Comparison of ENCODE assay signal across 19 mouse cellular contexts in genomic region chr17:23680336-23680735, GRCm38 (mm10). TPM values are rescaled to one million over a fixed set of nuclear protein-coding genes. Genes with fewer than 3 reads are reported as not detected.
DNase-seq lines count a peak whose midpoint lies in the region; ATAC-seq and TF ChIP-seq lines count a peak whose summit lies in the region.
"Had no signal": no experiment of that assay in that cellular context is flagged by ENCODE, and none has a peak within 500 bp of the region (broad histone marks: within the 10 kb centered on the region; RNA-seq: fewer than 3 reads in every experiment).

No protein-coding gene starts in this region.

- WGBS in heart, embryonic 10.5 days: 65% methylated on average over 9 of the region's 9 CpGs
- WGBS in lung, embryonic 14.5 days: 48% methylated on average over 9 of the region's 9 CpGs
- 74% methylated on average over 9 of the region's 9 CpGs for WGBS in embryonic facial prominence, embryonic 10.5 days
- WGBS in limb, embryonic 13.5 days: 72% methylated on average over 9 of the region's 9 CpGs
- 81% methylated on average over 9 of the region's 9 CpGs for WGBS in forebrain, embryonic 12.5 days
- 49% methylated on average over 9 of the region's 9 CpGs for WGBS in liver, embryonic 11.5 days

- ATAC-seq in lung, embryonic 14.5 days (ENCODE audit: insufficient read depth): no peak
- no peak for ATAC-seq in limb, embryonic 13.5 days (ENCODE audit: low FRiP score, low read depth)
- ATAC-seq in forebrain, embryonic 12.5 days (ENCODE audit: low FRiP score): no peak
- ATAC-seq in liver, embryonic 11.5 days (replicated peaks; ENCODE audit: low FRiP score): no peak

- DNase-seq in heart, embryonic 10.5 days (ENCODE audit: low spot score): no peak
- DNase-seq in heart, postnatal 36 days: no peak
- DNase-seq in lung, embryonic 14.5 days: no peak
- DNase-seq in lung, postnatal 4 days: no peak
- DNase-seq in embryonic facial prominence, embryonic 10.5 days (ENCODE audit: low spot score): no peak
- no peak for DNase-seq in liver, embryonic 11.5 days (ENCODE audit: low spot score)
- DNase-seq: cerebellum, adult 2 months; embryo, embryonic 11 days; heart, adult 18-20 months; layer of hippocampus, adult 9-11 months; left cerebral cortex, postnatal 4 days; lung, adult 2 months; right cerebral cortex, adult 18-20 months; thymus, adult 2 months had no signal

- peak overlapping the region; percentile 59 for H3K4me2 ChIP-seq in lung, embryonic 14.5 days
- H3K4me2 ChIP-seq in limb, embryonic 13.5 days (replicated peaks): peak overlapping the region; percentile 58
- no peak overlapping the region for H3K4me2 ChIP-seq in forebrain, embryonic 12.5 days
- no peak overlapping the region for H3K4me2 ChIP-seq in liver, embryonic 11.5 days

- no peak overlapping the region for H3K27ac ChIP-seq in heart, embryonic 10.5 days
- no peak overlapping the region for H3K27ac ChIP-seq in lung, embryonic 14.5 days (ENCODE audit: low read depth)
- H3K27ac ChIP-seq in embryonic facial prominence, embryonic 10.5 days (replicated peaks): peak overlapping the region; percentile 67; the same call in 1 of the 2 replicates
- H3K27ac ChIP-seq in limb, embryonic 13.5 days: no peak overlapping the region
- H3K27ac ChIP-seq in forebrain, embryonic 12.5 days: no peak overlapping the region
- H3K27ac ChIP-seq in liver, embryonic 11.5 days (ENCODE audit: low read depth, low read length): no peak overlapping the region
- H3K27ac ChIP-seq: neural tube, embryonic 15.5 days had no signal

- 0 out of 2 replicates have a peak, but pooled peaks cover 3% of the 10 kb centered on the region for H3K36me3 ChIP-seq in heart, embryonic 10.5 days
- H3K36me3 ChIP-seq in lung, embryonic 14.5 days (ENCODE audit: insufficient read depth): 0 out of 2 replicates have a peak, but pooled peaks cover 3% of the 10 kb centered on the region
- no peaks in the 10 kb centered on the region for H3K36me3 ChIP-seq in embryonic facial prominence, embryonic 10.5 days (replicated peaks)
- H3K36me3 ChIP-seq in limb, embryonic 13.5 days: no peaks in the 10 kb centered on the region
- no peaks in the 10 kb centered on the region for H3K36me3 ChIP-seq in forebrain, embryonic 12.5 days (replicated peaks)
- H3K36me3 ChIP-seq in liver, embryonic 11.5 days (ENCODE audit: control insufficient read depth, insufficient read depth, low read length): no peaks in the 10 kb centered on the region
- H3K36me3 ChIP-seq: neural tube, embryonic 15.5 days had no signal

- TF ChIP-seq CTCF in lung, embryonic 14.5 days (IDR thresholded peaks at IDR 0.05; ENCODE audit: low read depth): no peak

- H3K4me3 ChIP-seq in heart, embryonic 10.5 days: 0 out of 2 replicates have a peak overlapping the region, but pooled peaks have one; percentile 45
- H3K4me3 ChIP-seq in lung, embryonic 14.5 days (ENCODE audit: low read depth, low read length): peak overlapping the region; percentile 38
- H3K4me3 ChIP-seq in embryonic facial prominence, embryonic 10.5 days: peak overlapping the region; percentile 51
- H3K4me3 ChIP-seq in limb, embryonic 13.5 days: peak overlapping the region; percentile 35; the same call in 1 of the 2 replicates
- H3K4me3 ChIP-seq in forebrain, embryonic 12.5 days (replicated peaks): no peak overlapping the region
- H3K4me3 ChIP-seq in liver, embryonic 11.5 days (ENCODE audit: low read depth, low read length): no peak overlapping the region

- peaks cover 45% of the 10 kb centered on the region for H3K4me1 ChIP-seq in heart, embryonic 10.5 days
- peaks cover 3% of the 10 kb centered on the region; the same call in 1 of the 2 replicates for H3K4me1 ChIP-seq in lung, embryonic 14.5 days (ENCODE audit: insufficient read depth)
- peaks cover 69% of the 10 kb centered on the region for H3K4me1 ChIP-seq in embryonic facial prominence, embryonic 10.5 days
- peaks cover 51% of the 10 kb centered on the region for H3K4me1 ChIP-seq in limb, embryonic 13.5 days
- H3K4me1 ChIP-seq in forebrain, embryonic 12.5 days: peaks cover 35% of the 10 kb centered on the region
- H3K4me1 ChIP-seq in liver, embryonic 11.5 days (replicated peaks; ENCODE audit: control insufficient read depth, insufficient read depth, low read length): peaks cover 17% of the 10 kb centered on the region

- intact Hi-C loops in heart, postnatal 36 days (cut with DNase I): loop anchor here (1.0 kb wide), 1 partner anchor 17 kb away; no protein-coding TSS in a partner anchor

- no peaks in the 10 kb centered on the region for H3K9me3 ChIP-seq in heart, embryonic 10.5 days
- no peaks in the 10 kb centered on the region for H3K9me3 ChIP-seq in lung, embryonic 14.5 days (ENCODE audit: low read depth, low read length)
- no peaks in the 10 kb centered on the region for H3K9me3 ChIP-seq in embryonic facial prominence, embryonic 10.5 days
- no peaks in the 10 kb centered on the region for H3K9me3 ChIP-seq in limb, embryonic 13.5 days
- no peaks in the 10 kb centered on the region for H3K9me3 ChIP-seq in forebrain, embryonic 12.5 days
- H3K9me3 ChIP-seq in liver, embryonic 11.5 days (ENCODE audit: control insufficient read depth, low read length): no peaks in the 10 kb centered on the region
- H3K9me3 ChIP-seq: neural tube, embryonic 15.5 days had no signal

- H3K9ac ChIP-seq in lung, embryonic 14.5 days: peak overlapping the region; percentile 38
- no peak overlapping the region for H3K9ac ChIP-seq in limb, embryonic 13.5 days
- H3K9ac ChIP-seq in forebrain, embryonic 12.5 days: no peak overlapping the region
- no peak overlapping the region for H3K9ac ChIP-seq in liver, embryonic 11.5 days (ENCODE audit: low read depth, low read length)
- H3K9ac ChIP-seq: neural tube, embryonic 15.5 days had no signal

- H3K27me3 ChIP-seq in heart, embryonic 10.5 days (ENCODE audit: insufficient read depth, poor library complexity, severe bottlenecking): peaks cover 75% of the 10 kb centered on the region
- peaks cover 58% of the 10 kb centered on the region for H3K27me3 ChIP-seq in lung, embryonic 14.5 days (ENCODE audit: insufficient read depth, low read length)
- H3K27me3 ChIP-seq in embryonic facial prominence, embryonic 10.5 days (replicated peaks; ENCODE audit: low read depth, poor library complexity, severe bottlenecking): peaks cover 98% of the 10 kb centered on the region
- H3K27me3 ChIP-seq in limb, embryonic 13.5 days: peaks cover 79% of the 10 kb centered on the region
- peaks cover 86% of the 10 kb centered on the region for H3K27me3 ChIP-seq in forebrain, embryonic 12.5 days
- H3K27me3 ChIP-seq in liver, embryonic 11.5 days (replicated peaks; ENCODE audit: control insufficient read depth, insufficient read depth, low read length): peaks cover 68% of the 10 kb centered on the region

RNA-seq across cellular contexts. Expression of gene Cldn6, which starts 1.3 kb away (rescaled TPM):
- polyA plus RNA-seq in heart, embryonic 10.5 days (2016; fragmentation: Nextera tagmentation; extraction: Ambion mirVana): 7.0 and 33.4 TPM in 2 replicates
- total RNA-seq in heart, postnatal 36 days (2021): not detected
- polyA plus RNA-seq in lung, embryonic 14.5 days (2014; fragmentation: Nextera tagmentation; extraction: Ambion mirVana): 207 and 219 TPM in 2 replicates
- 77.2 and 81.3 TPM in 2 replicates for polyA plus RNA-seq in embryonic facial prominence, embryonic 10.5 days (2016; fragmentation: Nextera tagmentation; extraction: Ambion mirVana)
- polyA plus RNA-seq in limb, embryonic 13.5 days (2015; fragmentation: Nextera tagmentation; extraction: Ambion mirVana): 16.8 and 19.8 TPM in 2 replicates
- 7.1 and 8.0 TPM in 2 replicates for polyA plus RNA-seq in forebrain, embryonic 12.5 days (2016; fragmentation: Nextera tagmentation; extraction: Ambion mirVana)
- 9.9 and 11.4 TPM in 2 replicates for polyA plus RNA-seq in liver, embryonic 11.5 days (2014; fragmentation: Nextera tagmentation; extraction: Ambion mirVana)
- total RNA-seq: heart, adult 18-20 months; hematopoietic stem cell, adult 5-6 weeks; megakaryocyte-erythroid progenitor cell, adult 5-6 weeks had no signal

RNA-seq across cellular contexts. Expression of gene Tnfrsf12a, which starts 3.1 kb away (rescaled TPM):
- 35.4 and 72.4 TPM in 2 replicates for polyA plus RNA-seq in heart, embryonic 10.5 days (2016; fragmentation: Nextera tagmentation; extraction: Ambion mirVana)
- 100 to 1,000 TPM in 1 of 2 experiments, 10 to 100 TPM in 1; 59.4 to 101 TPM for total RNA-seq in heart, postnatal 36 days (2021)
- 21.6 and 24.0 TPM in 2 replicates for polyA plus RNA-seq in lung, embryonic 14.5 days (2014; fragmentation: Nextera tagmentation; extraction: Ambion mirVana)
- 4.6 and 6.4 TPM in 2 replicates for polyA plus RNA-seq in embryonic facial prominence, embryonic 10.5 days (2016; fragmentation: Nextera tagmentation; extraction: Ambion mirVana)
- polyA plus RNA-seq in limb, embryonic 13.5 days (2015; fragmentation: Nextera tagmentation; extraction: Ambion mirVana): 15.4 and 17.1 TPM in 2 replicates
- 3.6 and 4.2 TPM in 2 replicates for polyA plus RNA-seq in forebrain, embryonic 12.5 days (2016; fragmentation: Nextera tagmentation; extraction: Ambion mirVana)
- 7.9 and 9.5 TPM in 2 replicates for polyA plus RNA-seq in liver, embryonic 11.5 days (2014; fragmentation: Nextera tagmentation; extraction: Ambion mirVana)

RNA-seq across cellular contexts. Expression of gene Cldn9, which starts 3.5 kb away (rescaled TPM):
- 0.76 and 2.4 TPM in 2 replicates for polyA plus RNA-seq in heart, embryonic 10.5 days (2016; fragmentation: Nextera tagmentation; extraction: Ambion mirVana)
- total RNA-seq in heart, postnatal 36 days (2021): not detected
- polyA plus RNA-seq in lung, embryonic 14.5 days (2014; fragmentation: Nextera tagmentation; extraction: Ambion mirVana): 5.1 and 6.2 TPM in 2 replicates
- 10.5 and 13.5 TPM in 2 replicates for polyA plus RNA-seq in embryonic facial prominence, embryonic 10.5 days (2016; fragmentation: Nextera tagmentation; extraction: Ambion mirVana)
- 8.3 and 10.1 TPM in 2 replicates for polyA plus RNA-seq in limb, embryonic 13.5 days (2015; fragmentation: Nextera tagmentation; extraction: Ambion mirVana)
- 6.3 and 8.2 TPM in 2 replicates for polyA plus RNA-seq in forebrain, embryonic 12.5 days (2016; fragmentation: Nextera tagmentation; extraction: Ambion mirVana)
- polyA plus RNA-seq in liver, embryonic 11.5 days (2014; fragmentation: Nextera tagmentation; extraction: Ambion mirVana): 0.49 and 0.56 TPM in 2 replicates
- total RNA-seq: heart, adult 18-20 months; hematopoietic stem cell, adult 5-6 weeks; megakaryocyte-erythroid progenitor cell, adult 5-6 weeks had no signal

RNA-seq across cellular contexts. Expression of gene Thoc6, which starts 6.7 kb away (rescaled TPM):
- polyA plus RNA-seq in heart, embryonic 10.5 days (2016; fragmentation: Nextera tagmentation; extraction: Ambion mirVana): 60.1 and 63.7 TPM in 2 replicates
- 10 to 100 TPM; 11.6 to 11.7 TPM for total RNA-seq in heart, postnatal 36 days (2021)
- polyA plus RNA-seq in lung, embryonic 14.5 days (2014; fragmentation: Nextera tagmentation; extraction: Ambion mirVana): 47.4 and 49.6 TPM in 2 replicates
- polyA plus RNA-seq in embryonic facial prominence, embryonic 10.5 days (2016; fragmentation: Nextera tagmentation; extraction: Ambion mirVana): 70.9 and 72.2 TPM in 2 replicates
- 45.6 and 48.4 TPM in 2 replicates for polyA plus RNA-seq in limb, embryonic 13.5 days (2015; fragmentation: Nextera tagmentation; extraction: Ambion mirVana)
- 49.3 and 49.7 TPM in 2 replicates for polyA plus RNA-seq in forebrain, embryonic 12.5 days (2016; fragmentation: Nextera tagmentation; extraction: Ambion mirVana)
- 48.9 and 50.7 TPM in 2 replicates for polyA plus RNA-seq in liver, embryonic 11.5 days (2014; fragmentation: Nextera tagmentation; extraction: Ambion mirVana)

RNA-seq across cellular contexts. Expression of gene Hcfc1r1, which starts 6.9 kb away (rescaled TPM):
- polyA plus RNA-seq in heart, embryonic 10.5 days (2016; fragmentation: Nextera tagmentation; extraction: Ambion mirVana): 152 and 305 TPM in 2 replicates
- total RNA-seq in heart, postnatal 36 days (2021): 100 to 1,000 TPM; 196 to 206 TPM
- 63.8 and 71.1 TPM in 2 replicates for polyA plus RNA-seq in lung, embryonic 14.5 days (2014; fragmentation: Nextera tagmentation; extraction: Ambion mirVana)
- polyA plus RNA-seq in embryonic facial prominence, embryonic 10.5 days (2016; fragmentation: Nextera tagmentation; extraction: Ambion mirVana): 30.4 and 39.7 TPM in 2 replicates
- polyA plus RNA-seq in limb, embryonic 13.5 days (2015; fragmentation: Nextera tagmentation; extraction: Ambion mirVana): 65.0 and 66.9 TPM in 2 replicates
- polyA plus RNA-seq in forebrain, embryonic 12.5 days (2016; fragmentation: Nextera tagmentation; extraction: Ambion mirVana): 47.1 and 50.3 TPM in 2 replicates
- 36.5 and 36.6 TPM in 2 replicates for polyA plus RNA-seq in liver, embryonic 11.5 days (2014; fragmentation: Nextera tagmentation; extraction: Ambion mirVana)

Comparison
In these comparisons a context has a peak if more than half of its experiments do, and no peak if none do; other contexts are left out.
1. H3K4me3 ChIP-seq: peak in heart, embryonic 10.5 days (single experiment), lung, embryonic 14.5 days (single experiment), embryonic facial prominence, embryonic 10.5 days (single experiment) and limb, embryonic 13.5 days (single experiment); none in forebrain, embryonic 12.5 days (single experiment) and liver, embryonic 11.5 days (single experiment).
2. H3K4me2 ChIP-seq: peak in lung, embryonic 14.5 days (single experiment) and limb, embryonic 13.5 days (single experiment); none in forebrain, embryonic 12.5 days (single experiment) and liver, embryonic 11.5 days (single experiment).